Mouse (Mus musculus) neutrophil, adult 5-6 weeks (primary cell): Measurements from ENCODE around the gene Cdc14a. TPM values are rescaled to one million over a fixed set of nuclear protein-coding genes. Genes with fewer than 3 reads are reported as not detected.

ENCODE experiments used
- ATAC-seq: fragments of 151-379, 151-347 bp; 2 replicates; pipeline ENCODE4 v1.8.0; 2017; ENCODE audit warnings: mild to moderate bottlenecking, moderate TSS enrichment; ENCODE audit not compliant: insufficient number of reproducible peaks, poor library complexity, low FRiP score, severe bottlenecking; ENCODE audit errors: extremely low read depth
- total RNA-seq: library from RNA; stranded (forward); fragments of 200-1000 nt; gene quantifications from 2 replicates; pipeline ENCODE4 v1.2.3, GENCODE M21; 2017

Gene Cdc14a
- total RNA-seq, 1 experiment from 2014 or later: 30.1 TPM

- no peak for ATAC-seq
Observed at GRCm38 (mm10) chr3:116340281-116340680, 83.6 kb downstream of the Cdc14a start.

DNA sequence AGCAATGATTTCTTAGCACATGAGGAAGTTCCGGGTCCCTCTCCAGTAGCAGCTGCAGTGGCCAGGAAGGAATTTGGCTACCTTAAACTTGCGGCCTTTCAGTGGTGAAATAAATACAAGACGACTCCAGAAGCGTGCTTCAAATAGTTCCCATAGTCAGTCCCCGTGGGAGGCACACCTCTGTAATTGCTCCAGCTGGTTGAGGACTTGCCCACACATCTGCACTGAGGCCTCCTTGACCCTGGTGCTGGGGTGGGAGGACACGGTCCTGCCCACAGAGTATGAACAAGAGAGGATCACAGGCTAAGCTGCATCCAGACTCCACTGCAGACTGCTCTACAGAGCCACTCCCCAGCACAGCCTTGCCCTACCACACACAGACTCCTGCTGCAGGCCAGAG lies 85.2 kb downstream of the Cdc14a start:
- ATAC-seq: no peak

GRCm38 (mm10) chr3:116337840-116338239 lies 86.0 kb downstream of the Cdc14a start:
- peak; percentile 30; the same call in 1 of the 2 replicates for ATAC-seq

- no peak for ATAC-seq
Observed at GRCm38 (mm10) chr3:116335036-116335435, 88.8 kb downstream of the Cdc14a start.

DNA sequence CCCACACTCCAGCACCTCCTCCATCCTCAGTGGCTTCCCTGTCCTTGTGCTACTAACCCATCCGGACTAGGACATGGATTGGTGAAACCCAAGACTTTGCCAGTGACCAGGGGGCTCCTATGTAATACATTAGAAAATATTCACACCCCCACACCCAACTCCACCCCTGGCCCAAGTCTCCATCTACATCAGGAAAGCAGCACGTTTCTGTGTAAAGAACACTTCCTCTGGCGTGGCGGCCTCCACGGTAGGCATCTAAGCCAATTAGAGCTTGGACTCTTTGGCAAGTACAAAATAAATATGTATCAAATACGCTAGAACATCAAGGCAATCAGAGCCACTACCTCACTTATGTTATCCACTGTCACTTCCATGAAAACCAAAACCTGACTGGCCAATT lies 90.1 kb downstream of the Cdc14a start:
- no peak for ATAC-seq

DNA sequence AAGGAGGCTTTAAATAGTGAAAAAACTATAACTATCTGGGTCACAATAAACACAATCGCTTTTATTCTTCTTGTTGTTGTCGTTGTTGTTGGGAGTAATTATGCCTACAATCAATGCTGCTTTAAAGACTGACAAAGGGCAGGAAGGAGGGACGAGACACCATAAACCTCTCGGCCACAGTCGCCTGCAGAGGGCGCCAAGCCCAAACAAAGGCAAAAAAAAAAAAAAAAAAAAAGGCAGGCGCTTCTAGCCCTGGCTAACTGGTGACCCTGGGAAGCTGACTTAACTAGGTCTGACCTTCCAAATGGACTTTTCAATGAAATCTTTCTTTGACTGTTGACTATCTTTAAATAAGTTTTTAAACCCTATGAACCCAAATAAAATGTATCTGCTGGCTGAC lies 90.6 kb downstream of the Cdc14a start:
- no peak for ATAC-seq

DNA sequence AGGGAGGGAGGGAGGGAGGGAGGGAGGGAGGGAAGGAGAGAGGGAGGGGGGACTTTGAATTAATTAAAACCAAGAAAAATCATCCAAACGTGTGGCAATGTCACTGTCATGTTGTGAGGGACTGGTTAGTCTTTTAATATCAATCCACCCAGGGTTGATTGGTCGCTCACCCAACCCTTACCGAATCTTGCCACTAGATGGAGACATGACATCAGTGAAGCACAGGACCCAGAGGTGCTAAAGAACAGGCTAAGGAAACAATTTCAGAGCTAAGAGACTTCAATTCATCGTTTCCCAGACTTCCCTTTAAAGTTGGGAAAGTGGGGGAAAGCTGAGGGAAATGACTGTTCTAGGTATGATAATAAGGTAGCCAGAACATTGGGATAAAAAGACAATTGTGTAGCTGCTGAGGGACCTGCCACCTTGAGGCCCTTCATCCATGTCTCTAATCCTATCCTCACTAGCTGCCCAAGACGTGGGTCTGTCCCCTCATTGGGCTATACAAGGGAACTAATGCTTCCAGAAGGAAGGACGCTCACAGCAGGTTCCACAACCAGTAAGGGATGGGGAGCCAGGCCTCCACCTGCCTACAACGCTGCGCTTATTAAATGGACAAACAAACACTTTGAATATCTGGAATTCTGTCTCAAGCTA lies 91.9 kb downstream of the Cdc14a start:
- peak; percentile 62 for ATAC-seq

DNA sequence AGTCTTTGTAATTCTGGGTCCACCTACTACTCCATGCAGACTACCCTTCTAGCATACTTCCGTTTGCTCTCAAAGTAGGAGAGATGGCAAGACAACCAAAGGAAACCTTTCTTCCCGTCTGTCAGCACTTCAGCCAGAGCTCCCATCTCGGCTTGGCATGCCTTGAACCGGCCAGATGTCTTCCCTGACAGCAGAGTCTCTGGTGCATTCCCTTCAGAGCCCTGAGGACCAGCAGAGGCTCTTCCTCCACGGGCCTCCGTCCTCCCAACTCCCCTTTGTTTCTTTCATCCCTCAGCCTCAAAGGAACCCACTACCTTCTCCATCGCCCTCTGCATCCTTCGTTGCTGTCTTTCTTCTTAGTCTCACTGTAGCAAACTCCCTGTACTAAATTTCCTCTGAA lies 93.9 kb downstream of the Cdc14a start:
- no peak for ATAC-seq

DNA sequence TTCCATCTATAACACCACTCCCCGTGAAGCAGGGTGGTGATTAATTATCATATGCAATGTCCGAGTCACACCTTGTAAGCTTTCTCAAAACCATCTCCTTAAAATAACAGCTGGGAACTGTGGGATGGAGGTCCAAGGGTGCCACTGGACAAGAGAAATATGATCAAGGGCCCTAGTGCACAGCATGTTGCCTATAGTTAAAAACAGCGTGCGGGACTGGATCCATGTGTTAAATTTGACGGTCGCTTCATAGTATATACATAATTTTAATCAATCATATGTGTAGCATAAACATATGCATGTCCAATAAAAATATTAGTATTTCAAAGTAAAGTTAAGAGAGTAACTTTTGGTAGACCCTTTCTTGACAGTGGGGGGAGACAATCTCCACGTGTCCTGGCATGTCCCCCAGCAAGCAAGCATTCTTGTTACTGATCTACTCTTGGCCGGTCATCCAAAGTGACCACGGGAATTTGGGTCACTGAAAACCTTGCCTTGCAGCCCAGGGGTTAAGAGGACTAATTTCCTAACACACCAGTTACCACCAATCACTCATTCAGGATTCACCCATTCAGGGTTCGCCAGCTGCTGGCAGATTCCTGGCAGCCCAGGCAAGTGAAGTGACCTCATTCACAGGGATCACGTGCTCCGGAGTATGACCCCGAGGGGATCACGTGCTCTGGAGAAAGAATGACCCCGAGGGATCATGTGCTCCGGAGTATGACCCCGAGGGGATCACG lies 94.6 kb downstream of the Cdc14a start:
- no peak for ATAC-seq

GRCm38 (mm10) chr3:116327616-116328004 lies 96.2 kb downstream of the Cdc14a start:
- ATAC-seq: no peak

DNA sequence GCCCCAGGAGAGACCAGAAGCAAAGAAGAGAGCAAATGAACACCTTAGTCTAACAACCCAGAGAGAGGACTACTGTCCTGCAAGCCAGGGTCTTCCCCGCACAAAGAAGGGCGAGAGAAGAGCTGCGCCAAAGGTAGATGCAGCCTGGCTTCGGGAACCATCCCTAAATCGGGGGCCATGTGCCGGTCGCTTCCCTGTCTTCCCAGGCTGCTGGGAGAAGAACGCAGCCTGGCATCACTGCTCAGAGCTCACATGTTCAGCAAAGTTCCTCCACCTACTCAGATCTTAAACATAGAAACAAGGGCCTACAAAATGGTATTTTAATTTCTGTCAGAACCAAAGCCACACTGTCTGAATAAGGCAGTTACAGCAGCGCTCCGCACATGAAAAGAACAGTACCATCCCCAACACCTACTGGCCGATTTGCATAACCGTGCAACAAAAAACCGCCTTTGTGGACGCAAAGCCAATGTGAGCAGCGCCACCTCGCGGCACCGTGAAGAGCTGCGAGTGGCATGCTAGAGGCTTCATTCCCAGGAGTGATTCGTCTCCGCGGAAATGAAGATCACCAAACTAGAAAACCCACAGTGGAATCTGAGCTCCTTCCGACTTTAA lies 96.7 kb downstream of the Cdc14a start:
- peak; percentile 73 for ATAC-seq

- ATAC-seq: no peak
Observed at GRCm38 (mm10) chr3:116325501-116325900, 98.3 kb downstream of the Cdc14a start.

DNA sequence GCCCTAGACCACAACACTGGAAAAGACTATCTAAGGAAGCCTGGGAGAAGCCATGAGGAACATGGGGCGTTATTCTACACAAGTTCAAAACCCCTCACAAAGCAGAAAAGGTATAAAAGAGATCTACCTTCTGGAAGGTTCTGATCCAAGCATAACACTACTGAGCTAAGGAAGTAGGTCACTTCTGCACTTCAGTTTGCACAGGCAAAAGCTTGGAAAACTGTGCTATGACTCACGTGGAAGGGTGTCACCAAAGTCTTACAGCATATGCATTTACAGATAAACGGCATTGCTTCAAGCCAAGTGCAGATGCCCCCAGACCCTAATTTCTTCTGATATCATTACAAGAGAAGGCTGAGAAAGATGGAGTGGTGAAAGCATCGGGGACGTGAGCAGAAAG lies 104.1 kb downstream of the Cdc14a start:
- no peak for ATAC-seq

DNA sequence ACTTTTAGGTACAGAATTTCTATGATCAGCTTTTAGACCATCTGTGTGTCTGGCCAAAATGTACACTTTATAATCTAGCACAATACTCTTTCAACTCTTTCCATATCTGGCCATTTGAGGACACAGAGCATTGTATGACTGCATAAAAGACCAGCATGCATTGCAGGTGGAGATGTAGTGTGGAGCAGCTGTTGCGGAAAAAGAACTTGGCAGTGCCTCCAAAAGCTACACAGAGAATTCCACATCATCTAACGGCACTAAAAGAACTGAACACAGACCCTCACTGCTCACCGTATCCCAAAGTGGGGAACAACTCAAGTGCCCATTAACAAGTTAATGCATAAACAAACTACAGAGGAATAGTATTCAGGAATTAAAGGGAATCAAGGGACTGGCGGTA lies 112.0 kb downstream of the Cdc14a start:
- ATAC-seq: no peak

- no peak for ATAC-seq
Observed at GRCm38 (mm10) chr3:116311173-116311572, 112.7 kb downstream of the Cdc14a start.

GRCm38 (mm10) chr3:116310672-116311071 lies 113.2 kb downstream of the Cdc14a start:
- no peak for ATAC-seq

GRCm38 (mm10) chr3:116310033-116310432 lies 113.8 kb downstream of the Cdc14a start:
- ATAC-seq: no peak

DNA sequence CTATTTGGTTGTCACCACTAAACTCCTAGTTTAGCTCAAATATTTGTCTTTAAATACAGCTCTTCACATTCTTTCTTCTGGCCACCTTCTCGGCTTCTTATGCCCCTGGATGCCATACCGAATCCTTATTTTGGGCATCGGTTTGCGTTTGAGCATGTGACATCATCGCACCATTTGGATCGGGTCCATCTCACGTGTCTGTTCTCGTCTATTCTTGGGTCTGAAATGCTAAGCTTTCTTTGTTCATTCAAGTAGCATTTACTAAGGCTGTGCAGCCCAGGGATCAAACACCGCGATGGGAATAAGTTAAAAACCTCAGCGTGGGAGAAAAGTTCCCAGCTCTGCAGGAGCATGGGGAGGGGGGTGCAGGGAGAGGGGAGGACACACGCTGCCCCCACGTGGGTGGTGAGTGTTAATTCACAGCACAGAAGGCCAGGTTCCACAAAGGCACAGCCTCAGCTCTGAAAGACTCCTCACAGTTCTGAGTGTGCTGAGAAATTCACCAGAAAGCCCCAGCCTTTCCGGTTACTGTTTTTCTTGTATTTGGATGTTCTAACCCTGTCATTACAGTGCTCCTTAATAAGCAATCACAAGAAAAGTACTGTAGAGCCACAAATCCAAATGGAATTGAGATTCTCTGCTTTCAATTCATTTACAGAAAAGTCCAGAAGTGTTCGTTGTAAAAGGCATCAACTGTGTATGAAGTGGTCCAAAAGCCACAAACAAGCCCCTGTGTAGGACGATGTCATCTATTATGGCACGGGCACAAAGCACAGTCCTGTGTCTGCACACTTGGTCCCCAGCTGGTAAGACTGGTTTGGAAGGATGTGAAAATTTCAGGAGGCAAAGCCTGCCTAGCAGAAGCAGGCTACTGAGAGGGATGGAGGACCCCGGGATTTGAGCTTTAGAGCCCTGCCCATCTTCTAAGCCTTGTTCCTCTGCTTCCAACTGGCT lies 118.8 kb downstream of the Cdc14a start:
- no peak for ATAC-seq

GRCm38 (mm10) chr3:116302581-116302980 lies 121.3 kb downstream of the Cdc14a start:
- no peak for ATAC-seq
